Mouse (Mus musculus) Patski (cell line): ENCODE data around the gene Rapgef1. TPM values are rescaled to one million over a fixed set of nuclear protein-coding genes. Genes with fewer than 3 reads are reported as not detected.

Experiments used
- ATAC-seq: fragments of 100-300 bp; one replicate; pipeline ENCODE4 v1.8.0; 2021
- CTCF ChIA-PET: fragments of 350-600 bp; sonication (Branson Sonifier 250); formaldehyde crosslinking; loops from one replicate; lab custom pipeline; 2022; ENCODE audit warnings: inconsistent platforms; lab: Charles Lee
- POLR2A ChIA-PET: fragments of 350-600 bp; sonication (Branson Sonifier 250); formaldehyde crosslinking; loops from one replicate; lab custom pipeline; 2022; ENCODE audit warnings: antibody characterized with exemption, inconsistent platforms; lab: Charles Lee
- DNase-seq: peaks from one replicate; pipeline ENCODE4 v3.0.0-alpha.2; 2011; ENCODE audit warnings: low read depth, low spot score
- H3K27me3 ChIP-seq: fragments of 371-371 bp; one replicate; pipeline ENCODE4 v1.5.1; 2021
- CTCF ChIP-seq: fragments of 100-300 bp; IDR thresholded peaks from one replicate; pipeline ENCODE4 v1.5.1; 2021
- in situ Hi-C: fragments of 300-500 bp; cut with MboI; formaldehyde crosslinking; loops from 3 replicates; pipeline ENCODE4 v1.11.1; 2018; ENCODE audit warnings: low pct_unique_long_range_greater_than_20kb, mixed read lengths
- polyA plus RNA-seq: library from polyadenylated mRNA; unstranded; gene quantifications from one replicate; pipeline ENCODE4 v1.2.3, GENCODE M21; 2021

The Rapgef1 gene
- polyA plus RNA-seq, 1 experiment from 2014 or later, result 45.4 TPM

DNA sequence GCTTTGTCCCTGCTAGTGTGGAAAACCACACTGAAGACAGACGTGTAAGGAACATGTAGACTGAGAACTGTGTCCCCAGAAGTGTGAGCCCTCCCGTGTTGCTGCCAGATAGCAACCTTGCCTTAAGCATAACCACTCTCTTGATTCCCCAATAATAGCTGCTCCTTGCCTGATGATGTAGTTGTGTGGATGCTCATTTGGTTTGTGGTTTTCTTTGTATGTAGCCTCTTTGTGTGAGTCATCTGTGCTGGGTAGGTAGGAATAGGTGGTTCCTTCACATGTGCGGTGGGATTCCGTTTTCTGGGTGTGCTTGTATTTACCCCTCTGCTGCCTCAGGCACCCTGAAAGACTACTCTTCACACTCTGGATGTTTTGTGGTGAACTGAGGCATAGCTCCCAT is 49.4 kb downstream of the Rapgef1 start:
- ChIA-PET POLR2A (interaction anchor here (0.6 kb wide), 1 partner anchor 1228 kb away, joined by 4 read pairs; no protein-coding TSS in a partner anchor), CTCF (interaction anchor here (1.3 to 3.4 kb wide), 8 partner anchors 8 to 50 kb away, joined by 4 to 26 read pairs (median 11); partner anchors contain the start of gene Rapgef1)
- no peak for DNase-seq
- TF ChIP-seq CTCF, result no peak
- no peak for ATAC-seq
- no peaks in the 10 kb centered on the region for H3K27me3 ChIP-seq
- in situ Hi-C loops, result no loop called here

DNA sequence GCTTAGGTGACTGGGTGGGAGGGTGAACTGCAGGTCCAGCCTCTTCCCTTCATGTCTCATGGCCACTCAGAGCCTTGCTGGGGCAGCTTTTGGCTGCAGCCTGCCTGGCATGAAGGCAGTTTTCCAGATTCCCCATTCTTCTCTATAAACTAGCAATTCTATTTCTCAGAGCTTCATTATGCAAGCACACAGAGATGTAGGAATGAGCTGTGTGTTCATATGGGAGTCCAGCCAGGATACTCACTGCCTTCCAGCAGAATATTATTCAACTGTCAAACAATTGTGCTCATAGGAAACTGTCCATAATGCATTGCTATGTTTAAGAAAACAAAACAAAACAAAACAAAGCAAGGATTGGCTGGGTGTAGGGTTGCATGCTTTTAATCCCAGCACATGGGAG is 50.2 kb downstream of the Rapgef1 start:
- ChIA-PET POLR2A (no interaction called here), CTCF (interaction anchor here (1.0 to 3.4 kb wide), 10 partner anchors 9 to 53 kb away, joined by 3 to 26 read pairs (median 8); partner anchors contain the start of gene Rapgef1)
- no peak for TF ChIP-seq CTCF
- no peak for ATAC-seq
- in situ Hi-C loops, result loop anchor here (10.0 kb wide), 1 partner anchor 55 kb away; the partner anchor contains the start of gene Rapgef1
- no peaks in the 10 kb centered on the region for H3K27me3 ChIP-seq
- no peak for DNase-seq

GRCm38 (mm10) chr2:29670231-29670991 is 50.9 kb downstream of the Rapgef1 start:
- in situ Hi-C loops, result loop anchor here (10.0 kb wide), 1 partner anchor 56 kb away; the partner anchor contains the start of gene Rapgef1
- ATAC-seq (peak; percentile 33), DNase-seq (peak; percentile 73)
- CTCF ChIA-PET, result interaction anchor here (0.7 to 3.4 kb wide), 12 partner anchors 9 to 54 kb away, joined by 3 to 26 read pairs (median 5); partner anchors contain the start of gene Rapgef1
- H3K27me3 ChIP-seq, result no peaks in the 10 kb centered on the region
- peak; percentile 78 for TF ChIP-seq CTCF
- POLR2A ChIA-PET, result no interaction called here

GRCm38 (mm10) chr2:29671374-29671773 is 51.9 kb downstream of the Rapgef1 start:
- CTCF ChIA-PET, result interaction anchor here (0.7 to 3.4 kb wide), 7 partner anchors 9 to 53 kb away, joined by 3 to 26 read pairs (median 10); partner anchors contain the start of gene Rapgef1
- POLR2A ChIA-PET, result interaction anchor here (0.8 kb wide), 1 partner anchor 20 kb away, joined by 3 read pairs; no protein-coding TSS in a partner anchor
- no peaks in the 10 kb centered on the region for H3K27me3 ChIP-seq
- ATAC-seq (no peak), DNase-seq (no peak)
- in situ Hi-C loops, result loop anchor here (10.0 kb wide), 1 partner anchor 57 kb away; the partner anchor contains the start of gene Rapgef1
- TF ChIP-seq CTCF, result no peak

DNA sequence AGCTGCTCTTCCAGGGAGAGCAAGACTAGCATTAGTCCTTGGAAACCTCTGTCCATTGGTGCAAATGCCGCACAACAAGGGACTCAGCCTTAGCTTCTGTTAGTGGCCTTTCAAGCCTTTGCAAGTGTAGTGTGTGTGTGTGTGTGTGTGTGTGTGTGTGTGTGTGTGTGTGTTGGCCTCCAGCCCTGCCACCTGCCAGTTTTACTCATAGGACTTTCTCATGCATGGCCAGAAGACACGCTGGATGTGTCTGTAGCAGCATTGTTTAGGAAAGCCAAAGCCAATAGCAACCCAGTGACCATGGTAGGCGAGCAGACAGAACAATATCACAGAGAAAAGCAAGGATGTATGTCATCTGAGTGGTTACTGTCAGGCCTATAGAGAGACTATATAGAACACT is 52.3 kb downstream of the Rapgef1 start:
- no peaks in the 10 kb centered on the region for H3K27me3 ChIP-seq
- CTCF ChIA-PET, result interaction anchor here (0.7 to 3.4 kb wide), 5 partner anchors 9 to 49 kb away, joined by 3 to 26 read pairs (median 3); no protein-coding TSS in a partner anchor
- no peak for TF ChIP-seq CTCF
- DNase-seq, result no peak
- ATAC-seq, result no peak
- POLR2A ChIA-PET, result interaction anchor here (0.8 kb wide), 1 partner anchor 19 kb away, joined by 3 read pairs; no protein-coding TSS in a partner anchor
- in situ Hi-C loops, result loop anchor here (10.0 kb wide), 1 partner anchor 57 kb away; the partner anchor contains the start of gene Rapgef1

GRCm38 (mm10) chr2:29672746-29673536 is 53.4 kb downstream of the Rapgef1 start:
- TF ChIP-seq CTCF, result no peak
- ATAC-seq (no peak), DNase-seq (no peak)
- ChIA-PET POLR2A (interaction anchor here (1.1 kb wide), 1 partner anchor 427 kb away, joined by 3 read pairs; no protein-coding TSS in a partner anchor), CTCF (interaction anchor here (0.7 kb wide), 1 partner anchor 12 kb away, joined by 3 read pairs; no protein-coding TSS in a partner anchor)
- in situ Hi-C loops, result loop anchor here (10.0 kb wide), 1 partner anchor 58 kb away; the partner anchor contains the start of gene Rapgef1
- no peaks in the 10 kb centered on the region for H3K27me3 ChIP-seq

- H3K27me3 ChIP-seq, result no peaks in the 10 kb centered on the region
- no peak for TF ChIP-seq CTCF
- ATAC-seq (no peak), DNase-seq (no peak)
- ChIA-PET CTCF (interaction anchor here (0.9 to 1.0 kb wide), 2 partner anchors 9 to 55 kb away, joined by 3 to 5 read pairs; partner anchors contain the start of gene Rapgef1), POLR2A (interaction anchor here (1.1 kb wide), 1 partner anchor 17 kb away, joined by 3 read pairs; no protein-coding TSS in a partner anchor)
- in situ Hi-C loops, result loop anchor here (10.0 kb wide), 1 partner anchor 59 kb away; the partner anchor contains the start of gene Rapgef1
Observed at GRCm38 (mm10) chr2:29674087-29674486, 54.6 kb downstream of the Rapgef1 start.

- in situ Hi-C loops, result loop anchor here (10.0 kb wide), 1 partner anchor 60 kb away; the partner anchor contains the start of gene Rapgef1
Observed at GRCm38 (mm10) chr2:29674545-29674944, 55.0 kb downstream of the Rapgef1 start.

DNA sequence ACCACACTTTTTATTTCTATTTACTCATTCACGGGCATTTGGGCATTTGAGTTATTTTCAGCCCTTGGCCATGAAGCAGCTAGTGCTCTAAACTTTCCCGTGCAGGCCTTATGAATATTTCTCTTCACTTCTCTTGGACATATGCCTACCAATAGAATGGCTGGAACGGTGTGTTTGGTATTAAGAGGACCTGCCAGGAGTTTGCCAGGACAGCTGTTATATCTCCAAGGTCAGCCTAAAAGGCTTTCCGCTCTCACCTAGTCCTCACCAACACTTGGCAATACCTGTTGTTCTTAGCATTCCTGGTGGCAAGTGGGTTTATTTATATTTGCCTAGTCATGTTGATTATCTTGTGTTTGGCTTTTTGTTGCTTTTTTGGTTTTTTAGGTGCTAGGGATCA is 56.3 kb downstream of the Rapgef1 start:
- DNase-seq (no peak), ATAC-seq (no peak)
- CTCF ChIA-PET, result no interaction called here
- no peaks in the 10 kb centered on the region for H3K27me3 ChIP-seq
- POLR2A ChIA-PET, result no interaction called here
- in situ Hi-C loops, result loop anchor here (10.0 kb wide), 1 partner anchor 61 kb away; the partner anchor contains the start of gene Rapgef1
- TF ChIP-seq CTCF, result no peak

More at GRCm38 (mm10) chr2:29674545-29674944, 55.0 kb downstream of the Rapgef1 start:
- ATAC-seq (no peak), DNase-seq (no peak)
- CTCF ChIA-PET, result interaction anchor here (0.9 to 1.0 kb wide), 2 partner anchors 9 to 55 kb away, joined by 3 to 5 read pairs; partner anchors contain the start of gene Rapgef1
- POLR2A ChIA-PET, result interaction anchor here (1.1 kb wide), 1 partner anchor 17 kb away, joined by 3 read pairs; no protein-coding TSS in a partner anchor
- no peaks in the 10 kb centered on the region for H3K27me3 ChIP-seq
- TF ChIP-seq CTCF, result no peak
